In the genomic region with DNA sequence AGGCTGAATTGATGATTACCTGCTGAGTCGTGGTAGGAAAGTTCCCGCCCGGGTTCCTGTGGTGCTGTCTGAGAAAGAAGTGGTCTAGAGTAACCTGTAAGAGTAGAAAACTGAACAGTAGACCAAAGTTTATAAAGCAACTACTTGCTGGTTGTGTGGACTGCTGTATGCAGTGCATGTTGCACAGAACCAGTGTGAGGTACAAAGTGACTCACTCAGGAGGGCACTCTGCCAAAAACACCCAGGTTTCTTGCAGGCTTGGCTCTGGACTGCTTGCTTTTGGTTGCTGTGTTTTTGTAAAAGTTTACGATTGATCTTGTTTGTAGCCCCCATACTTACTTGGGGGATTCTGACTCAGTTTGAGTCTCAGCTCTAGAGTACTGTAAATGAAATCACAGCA, we compare ENCODE assay signal across 9 mouse cellular contexts. TPM values are rescaled to one million over a fixed set of nuclear protein-coding genes. Genes with fewer than 3 reads are reported as not detected.
DNase-seq lines count a peak whose midpoint lies in the region; ATAC-seq lines count a peak whose summit lies in the region.
"Had no signal": no experiment of that assay in that cellular context is flagged by ENCODE, and none has a peak within 500 bp of the region (broad histone marks: within the 10 kb centered on the region; RNA-seq: fewer than 3 reads in every experiment).

No protein-coding gene starts in this region.

- intact Hi-C loops in left cerebral cortex, postnatal 14 days (cut with DNase I), result no loop called here

- H3K4me3 ChIP-seq in intestine, embryonic 16.5 days (ENCODE audit: low read length), result no peak overlapping the region
- no peak overlapping the region for H3K4me3 ChIP-seq in neural tube, embryonic 15.5 days (replicated peaks)
- H3K4me3 ChIP-seq: neural tube, embryonic 12.5 days had no signal

- H3K36me3 ChIP-seq in intestine, embryonic 16.5 days (ENCODE audit: control insufficient read depth, insufficient read depth, low read length), result 0 out of 2 replicates have a peak, but pooled peaks cover 2% of the 10 kb centered on the region
- peaks cover 4% of the 10 kb centered on the region; the same call in 1 of the 2 replicates for H3K36me3 ChIP-seq in neural tube, embryonic 15.5 days
- H3K36me3 ChIP-seq: neural tube, embryonic 12.5 days had no signal

- peak; percentile 18 for DNase-seq in CD4-positive, CD25-positive, alpha-beta regulatory T cell, adult 2 months (ENCODE audit: low read depth, low spot score)
- DNase-seq in adipocyte (ENCODE audit: low spot score), result peak; percentile 92
- DNase-seq in fat pad, adult 2 months (ENCODE audit: extremely low read depth, low read depth, low spot score), result peak; percentile 69
- peak; percentile 68 to 72 for DNase-seq in left cerebral cortex, postnatal 14 days (ENCODE audit: low spot score in 2 of 2)
- DNase-seq in retina, postnatal 1 day, result no peak

- no peaks in the 10 kb centered on the region for H3K27me3 ChIP-seq in intestine, embryonic 16.5 days (replicated peaks; ENCODE audit: control insufficient read depth, insufficient read depth, low read length)
- no peaks in the 10 kb centered on the region for H3K27me3 ChIP-seq in neural tube, embryonic 15.5 days (replicated peaks)
- H3K27me3 ChIP-seq: neural tube, embryonic 12.5 days had no signal

- H3K9me3 ChIP-seq in intestine, embryonic 16.5 days (ENCODE audit: control insufficient read depth, low read length), result no peaks in the 10 kb centered on the region
- no peaks in the 10 kb centered on the region for H3K9me3 ChIP-seq in neural tube, embryonic 15.5 days (replicated peaks)
- H3K9me3 ChIP-seq: neural tube, embryonic 12.5 days had no signal

- no peak overlapping the region for H3K9ac ChIP-seq in intestine, embryonic 16.5 days (ENCODE audit: low read depth, low read length)
- H3K9ac ChIP-seq in neural tube, embryonic 15.5 days (replicated peaks), result no peak overlapping the region
- H3K9ac ChIP-seq: neural tube, embryonic 12.5 days had no signal

- H3K4me2 ChIP-seq in intestine, embryonic 16.5 days (ENCODE audit: low read depth, low read length), result no peak overlapping the region
- H3K4me2 ChIP-seq in neural tube, embryonic 15.5 days, result no peak overlapping the region
- H3K4me2 ChIP-seq: neural tube, embryonic 12.5 days had no signal

- no peak overlapping the region for H3K27ac ChIP-seq in intestine, embryonic 16.5 days (ENCODE audit: low read length)
- H3K27ac ChIP-seq in neural tube, embryonic 15.5 days (replicated peaks), result no peak overlapping the region
- H3K27ac ChIP-seq: neural tube, embryonic 12.5 days had no signal

- WGBS in intestine, embryonic 16.5 days, result 30% methylated on average over 4 of the region's 4 CpGs
- WGBS in neural tube, embryonic 15.5 days, result 38% methylated on average over 4 of the region's 4 CpGs

- ATAC-seq in CD4-positive, CD25-positive, alpha-beta regulatory T cell, adult 4 months, result no peak
- peak; percentile 46; the same call in 1 of the 2 replicates for ATAC-seq in intestine, embryonic 16.5 days
- ATAC-seq in neural tube, embryonic 15.5 days (ENCODE audit: low FRiP score), result peak; percentile 19; the same call in 1 of the 2 replicates

- peaks cover 3% of the 10 kb centered on the region for H3K4me1 ChIP-seq in intestine, embryonic 16.5 days (ENCODE audit: control insufficient read depth, insufficient read depth, low read length)
- no peaks in the 10 kb centered on the region for H3K4me1 ChIP-seq in neural tube, embryonic 15.5 days
- H3K4me1 ChIP-seq: neural tube, embryonic 12.5 days had no signal

RNA-seq across cellular contexts. Expression of gene Manba, which starts 15.4 kb away (rescaled TPM):
- 10 to 100 TPM; 22.4 to 32.8 TPM for polyA plus RNA-seq in CD4-positive, CD25-positive, alpha-beta regulatory T cell, adult 4 months (2017; shearing (Covaris generic))
- polyA plus RNA-seq in intestine, embryonic 16.5 days (2015; fragmentation: Nextera tagmentation; extraction: Ambion mirVana), result 20.1 and 21.3 TPM in 2 replicates
- total RNA-seq in left cerebral cortex, postnatal 14 days (2021), result 1 to 10 TPM; 6.8 to 7.9 TPM
- polyA plus RNA-seq in neural tube, embryonic 15.5 days (2015; fragmentation: Nextera tagmentation; extraction: Ambion mirVana), result 7.4 and 8.8 TPM in 2 replicates

RNA-seq across cellular contexts. Expression of gene Ube2d3, which starts 32.0 kb away (rescaled TPM):
- 100 to 1,000 TPM; 305 to 362 TPM for polyA plus RNA-seq in CD4-positive, CD25-positive, alpha-beta regulatory T cell, adult 4 months (2017; shearing (Covaris generic))
- polyA plus RNA-seq in intestine, embryonic 16.5 days (2015; fragmentation: Nextera tagmentation; extraction: Ambion mirVana), result 497 and 511 TPM in 2 replicates
- total RNA-seq in left cerebral cortex, postnatal 14 days (2021), result 100 to 1,000 TPM; 239 to 248 TPM
- polyA plus RNA-seq in neural tube, embryonic 15.5 days (2015; fragmentation: Nextera tagmentation; extraction: Ambion mirVana), result 331 and 389 TPM in 2 replicates

RNA-seq across cellular contexts. Expression of gene Cisd2, which starts 46.2 kb away (rescaled TPM):
- 10 to 100 TPM; 81.2 to 89.1 TPM for polyA plus RNA-seq in CD4-positive, CD25-positive, alpha-beta regulatory T cell, adult 4 months (2017; shearing (Covaris generic))
- polyA plus RNA-seq in intestine, embryonic 16.5 days (2015; fragmentation: Nextera tagmentation; extraction: Ambion mirVana), result 61.2 and 61.9 TPM in 2 replicates
- 10 to 100 TPM; 41.2 to 42.9 TPM for total RNA-seq in left cerebral cortex, postnatal 14 days (2021)
- polyA plus RNA-seq in neural tube, embryonic 15.5 days (2015; fragmentation: Nextera tagmentation; extraction: Ambion mirVana), result 67.1 and 69.0 TPM in 2 replicates
